Mouse (Mus musculus): ENCODE results near the gene Itga1.

Gene Itga1

DNA sequence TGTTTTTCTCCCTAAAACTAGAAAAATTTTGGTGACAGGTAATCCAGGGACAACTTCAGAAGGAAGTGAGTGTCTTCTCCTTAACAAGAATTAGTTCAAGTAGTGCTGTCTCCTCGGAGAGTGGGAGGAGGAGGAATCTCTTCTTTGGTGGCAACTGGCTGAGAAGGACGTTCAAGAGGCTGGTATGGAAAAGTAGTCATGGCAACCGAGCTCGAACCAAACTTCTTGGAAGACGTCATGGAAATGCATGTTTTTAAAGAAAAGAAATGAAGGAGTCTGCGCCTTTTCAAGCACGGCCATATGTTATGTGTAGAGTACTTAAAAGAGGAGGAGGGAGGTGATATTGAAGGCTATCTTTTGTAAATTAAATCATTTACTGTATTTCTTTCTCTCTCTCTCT, 49.2 kb downstream of the Itga1 start:
- no peak for DNase-seq (ENCODE audit: low spot score)

- no peak for DNase-seq (ENCODE audit: low spot score)
Observed at GRCm38 (mm10) chr13:115050660-115051559, 50.9 kb downstream of the Itga1 start.

DNA sequence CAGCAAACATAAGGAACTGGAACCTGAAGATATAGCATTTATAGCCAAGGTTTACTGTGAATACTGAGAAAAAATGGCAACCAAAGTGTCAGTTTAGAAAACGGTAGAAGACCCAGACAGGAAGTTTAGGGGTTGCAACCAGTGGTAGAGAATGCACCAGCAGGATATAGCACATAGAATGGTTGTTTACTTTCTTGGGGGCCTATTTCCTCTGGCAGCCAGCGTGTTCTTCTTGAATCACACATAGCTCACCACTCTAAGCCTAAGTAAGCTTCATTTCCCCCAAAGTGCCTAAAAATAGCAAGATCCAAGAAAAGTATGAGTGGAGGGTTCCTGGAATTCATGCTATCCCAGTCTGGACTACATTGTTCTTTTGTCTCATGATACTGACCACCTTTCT, 59.1 kb downstream of the Itga1 start:
- no peak for DNase-seq (ENCODE audit: low spot score)

DNA sequence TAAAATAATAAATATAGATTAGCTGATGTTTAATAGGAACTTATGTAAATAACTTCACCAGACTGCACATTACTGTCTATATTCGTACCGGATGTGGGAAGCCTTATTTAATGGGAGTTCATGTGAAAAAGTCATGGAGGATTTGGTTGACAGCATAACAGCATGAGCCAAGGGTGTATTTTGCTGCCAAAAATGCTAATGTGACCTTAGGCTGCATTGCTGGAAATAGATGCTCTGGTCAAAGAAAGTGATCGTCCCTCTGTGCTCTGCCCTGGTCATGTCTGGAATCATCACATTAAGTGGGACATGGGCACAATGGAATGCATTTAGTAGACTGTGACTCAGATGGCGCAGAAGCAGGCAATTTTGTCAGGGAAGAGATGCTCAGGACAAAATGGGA, 64.5 kb downstream of the Itga1 start:
- no peak for DNase-seq (ENCODE audit: low spot score)

DNA sequence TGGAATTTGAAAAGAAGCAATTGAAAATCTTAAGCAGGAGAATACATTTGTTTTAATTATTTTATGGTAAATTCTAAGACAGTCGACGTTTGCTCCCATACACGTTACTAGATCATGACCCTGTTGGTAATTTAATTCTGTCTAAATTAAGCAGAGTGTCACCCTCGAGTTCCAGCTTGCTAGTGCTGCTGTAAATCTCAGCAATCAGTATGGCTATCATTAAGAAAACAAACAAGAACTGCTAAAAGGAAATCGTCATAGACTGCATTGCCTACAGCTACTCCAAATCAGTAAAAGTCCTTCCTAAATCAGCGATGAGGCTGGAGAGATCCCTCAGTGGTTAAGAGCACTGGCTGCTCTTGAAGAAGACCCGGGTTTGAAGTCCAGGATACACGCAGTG, 66.4 kb downstream of the Itga1 start:
- DNase-seq (ENCODE audit: low spot score): no peak

DNA sequence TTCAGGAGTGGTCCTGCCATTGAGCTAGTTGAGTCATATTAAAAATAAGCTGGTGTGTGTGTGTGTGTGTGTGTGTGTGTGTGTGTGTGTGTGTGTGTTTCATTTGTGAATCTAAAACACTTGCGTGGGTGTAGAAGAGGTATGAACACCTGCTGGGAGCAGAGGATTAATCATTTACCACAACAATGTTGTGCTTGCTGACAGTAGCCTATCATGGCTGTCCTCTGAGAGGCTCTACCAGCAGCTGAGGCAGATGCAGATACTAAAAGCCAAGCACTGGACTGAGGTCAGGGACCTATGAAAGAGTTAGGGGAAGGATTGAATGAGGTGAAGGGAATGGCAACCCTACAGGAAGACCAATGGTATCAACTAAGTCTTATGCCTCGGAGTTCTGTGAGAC, 68.6 kb downstream of the Itga1 start:
- no peak for DNase-seq (ENCODE audit: low spot score)

GRCm38 (mm10) chr13:115031177-115032000, 70.4 kb downstream of the Itga1 start:
- DNase-seq (ENCODE audit: low spot score): peak; percentile 24

DNA sequence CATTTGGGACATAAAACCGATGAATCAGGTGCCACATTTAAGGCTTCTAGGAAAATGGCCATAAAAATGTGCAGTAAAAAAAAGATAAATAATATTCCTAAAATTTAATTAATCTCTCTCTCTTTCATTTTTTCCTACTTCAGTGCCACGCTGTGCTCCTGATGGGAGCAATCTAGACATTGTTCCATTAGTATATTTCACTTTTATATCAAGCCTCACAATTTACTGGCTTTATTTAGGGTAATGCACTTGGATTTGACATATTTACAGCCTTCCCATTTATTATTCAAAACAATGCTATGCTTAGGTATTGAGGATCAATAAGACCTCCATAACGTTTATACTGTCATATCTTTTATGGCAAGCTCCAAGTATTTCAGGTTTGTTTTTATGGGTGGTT, 76.4 kb downstream of the Itga1 start:
- DNase-seq (ENCODE audit: low spot score): no peak

DNA sequence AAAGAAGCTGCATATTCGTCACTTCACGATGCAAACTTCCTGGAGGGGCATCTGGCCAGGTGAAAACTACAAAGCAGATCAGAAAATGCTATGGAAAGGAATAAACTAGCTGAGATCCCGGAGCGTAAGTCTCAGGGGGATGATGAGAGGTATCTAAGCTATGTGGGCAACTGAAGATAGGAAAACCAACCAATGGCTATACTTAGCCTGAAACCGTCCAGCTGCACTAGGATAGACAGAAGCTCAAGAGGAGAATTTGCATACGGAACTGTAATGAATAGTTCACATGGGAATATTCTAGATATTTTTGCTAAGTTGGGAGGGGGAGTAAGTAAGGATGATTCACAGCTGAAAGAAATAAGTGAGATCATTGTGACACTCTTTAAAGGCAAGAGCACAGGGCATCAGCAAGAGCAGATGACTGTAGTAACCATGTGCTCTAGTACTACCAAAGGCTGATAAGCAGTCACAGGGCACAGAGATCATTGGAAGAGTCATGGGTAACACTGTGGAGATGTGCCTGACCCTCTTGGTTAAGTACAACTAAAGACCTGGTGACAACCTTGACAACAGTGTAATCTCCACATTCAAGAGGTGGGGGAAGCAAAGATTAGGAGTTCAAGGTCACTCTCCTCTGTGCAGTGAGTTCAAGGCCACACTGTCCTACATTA, 79.5 kb downstream of the Itga1 start:
- DNase-seq (ENCODE audit: low spot score): no peak

- DNase-seq (ENCODE audit: low spot score): no peak
Observed at GRCm38 (mm10) chr13:115021411-115021810, 80.4 kb downstream of the Itga1 start.

GRCm38 (mm10) chr13:115020727-115021126, 81.0 kb downstream of the Itga1 start:
- DNase-seq (ENCODE audit: low spot score): no peak

DNA sequence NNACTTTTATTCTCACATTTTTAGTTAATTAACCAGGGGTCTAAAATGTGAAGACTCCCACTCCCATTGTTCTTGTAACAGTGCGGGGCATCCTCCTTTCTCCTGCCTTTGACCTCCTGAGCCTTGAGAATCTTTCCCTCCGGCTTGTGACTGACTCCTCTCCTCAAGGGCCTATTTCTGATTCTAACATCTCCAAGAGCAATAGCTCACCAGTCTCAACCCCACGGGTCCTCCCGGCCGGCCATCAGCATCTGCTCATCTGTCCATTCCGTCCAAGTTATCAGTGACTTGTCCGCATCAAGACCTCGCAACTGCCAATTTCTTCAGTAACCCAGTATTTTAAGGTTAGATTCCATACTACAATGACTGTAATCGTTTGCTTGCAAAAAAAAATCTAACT, 84.2 kb downstream of the Itga1 start:
- DNase-seq (ENCODE audit: low spot score): no peak

GRCm38 (mm10) chr13:115011547-115011946, 90.2 kb downstream of the Itga1 start:
- DNase-seq (ENCODE audit: low spot score): no peak

- DNase-seq (ENCODE audit: low spot score): no peak
Observed at GRCm38 (mm10) chr13:115006213-115006835, 95.4 kb downstream of the Itga1 start.

DNA sequence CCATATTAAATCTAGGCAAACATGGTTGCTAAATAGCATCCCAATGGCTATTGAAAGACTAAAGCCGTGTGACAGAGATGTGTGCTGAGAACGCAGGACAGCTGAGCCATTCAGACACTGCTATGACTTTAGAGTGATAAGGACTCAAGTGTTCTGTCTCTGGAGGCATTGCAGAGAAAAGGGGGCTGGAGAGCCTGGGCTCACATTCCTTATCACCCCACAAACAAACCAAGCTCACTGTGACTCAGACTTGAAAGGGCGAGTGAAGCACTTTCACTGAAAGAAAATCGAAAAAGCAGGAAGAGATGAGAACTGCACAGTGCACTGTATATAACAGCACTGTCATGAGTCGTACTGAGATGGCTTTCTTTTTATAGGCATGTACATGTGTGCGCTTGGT, 96.4 kb downstream of the Itga1 start:
- DNase-seq (ENCODE audit: low spot score): no peak

DNA sequence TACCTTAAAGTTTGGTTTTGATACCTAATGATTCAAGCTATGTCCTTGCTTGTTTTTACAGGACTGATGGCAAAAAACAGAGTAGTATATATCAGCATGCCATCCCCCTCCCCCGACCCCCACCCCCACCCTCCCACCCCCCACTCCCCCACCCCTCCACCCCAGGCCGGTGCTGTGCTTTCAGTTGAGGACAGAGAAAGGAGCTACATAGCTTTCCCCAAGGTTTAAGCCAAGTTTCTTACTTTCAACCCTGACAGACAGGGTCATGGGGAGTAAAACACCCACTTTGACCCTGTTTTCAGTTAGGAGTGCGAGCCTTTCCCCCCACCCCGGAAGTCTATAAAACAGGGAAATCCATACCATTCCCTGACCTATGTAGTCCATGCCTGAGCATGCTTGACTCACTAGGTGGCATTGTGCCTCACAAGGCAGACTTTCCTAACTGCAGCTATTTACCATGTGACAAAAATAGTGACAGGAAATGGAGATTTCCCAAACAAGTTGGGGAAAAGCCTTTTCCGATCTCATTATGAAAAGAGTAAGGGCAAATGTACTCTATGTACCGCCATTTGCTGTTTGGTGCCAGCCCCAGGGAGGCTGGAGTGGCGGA, 98.2 kb downstream of the Itga1 start:
- no peak for DNase-seq (ENCODE audit: low spot score)

DNA sequence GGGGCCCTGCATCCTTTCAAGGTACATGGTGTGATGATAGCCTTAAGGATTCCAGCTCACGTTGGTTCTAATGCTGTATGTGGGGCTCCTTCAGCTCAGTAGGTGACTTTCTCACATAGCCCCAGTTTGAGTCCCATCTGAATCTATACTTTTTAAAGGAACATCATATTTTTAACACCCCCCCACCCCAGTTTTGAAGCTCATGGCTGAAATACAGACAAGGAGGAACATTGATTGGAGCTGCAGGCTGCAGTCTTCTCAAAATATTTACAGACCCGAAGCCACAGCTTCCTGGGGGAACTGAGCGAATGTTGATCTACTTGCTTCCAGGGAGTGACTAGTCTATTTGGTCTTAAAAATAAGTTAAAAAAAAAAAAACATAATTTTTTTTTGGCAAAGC, 98.9 kb downstream of the Itga1 start:
- DNase-seq (ENCODE audit: low spot score): no peak

GRCm38 (mm10) chr13:115002155-115002554, 99.6 kb downstream of the Itga1 start:
- DNase-seq (ENCODE audit: low spot score): no peak

- DNase-seq (ENCODE audit: low spot score): no peak
Observed at GRCm38 (mm10) chr13:114999582-114999981, 102.2 kb downstream of the Itga1 start.

- DNase-seq (ENCODE audit: low spot score): no peak
Observed at GRCm38 (mm10) chr13:114998100-114998499, 103.7 kb downstream of the Itga1 start.

DNA sequence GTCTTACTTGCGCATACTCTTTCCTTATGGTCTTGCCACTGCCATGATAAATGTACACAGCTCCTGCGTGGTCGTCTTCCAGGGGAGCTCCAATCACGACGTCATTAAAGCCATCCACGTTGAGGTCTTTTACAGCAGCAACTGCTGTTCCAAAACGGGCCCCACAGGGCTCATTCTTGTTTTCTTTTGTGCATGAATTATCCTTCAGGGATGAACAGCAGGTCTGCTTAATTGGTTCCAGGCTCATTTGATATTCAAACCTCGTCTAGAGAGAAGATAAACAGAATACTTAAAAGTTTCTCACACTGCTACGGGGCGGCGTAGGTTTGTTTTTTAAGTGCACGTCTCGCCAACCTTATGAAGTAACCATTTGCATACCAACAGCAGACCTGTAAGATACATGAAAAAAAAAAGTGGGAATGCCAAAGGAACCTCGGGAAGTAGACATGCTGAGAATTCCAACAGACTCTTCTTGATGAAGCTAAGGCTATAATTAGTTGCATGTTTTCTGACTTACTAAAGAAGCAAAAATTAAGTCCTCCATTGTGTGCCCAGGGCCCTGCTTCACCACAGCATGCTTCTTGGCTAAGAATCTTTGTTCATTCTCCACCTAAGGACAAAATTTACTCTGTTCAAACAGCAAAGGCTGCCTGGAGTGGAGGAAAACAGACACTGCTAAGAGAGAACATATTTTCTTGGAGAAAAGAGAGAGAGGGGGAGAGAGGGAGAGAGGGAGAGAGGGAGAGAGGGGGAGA, 109.3 kb downstream of the Itga1 start:
- no peak for DNase-seq (ENCODE audit: low spot score)
